Mouse (Mus musculus) cortical plate, adult 2 months (tissue): ENCODE data around the gene Dnajc17.

Experiments used
- CTCF ChIP-seq: fragments of 200-500 bp; IDR thresholded peaks from 2 replicates; pipeline ENCODE4 v1.5.1; 2011; ENCODE audit warnings: mild to moderate bottlenecking, control low read depth, low read length; ENCODE audit not compliant: insufficient read depth; ENCODE audit errors: extremely low read depth
- POLR2A ChIP-seq: fragments of 200-500 bp; IDR thresholded peaks from 2 replicates; pipeline ENCODE4 v1.6.1; 2011; ENCODE audit warnings: mild to moderate bottlenecking, low read length, control low read depth; ENCODE audit not compliant: insufficient read depth; ENCODE audit errors: extremely low read depth

DNA sequence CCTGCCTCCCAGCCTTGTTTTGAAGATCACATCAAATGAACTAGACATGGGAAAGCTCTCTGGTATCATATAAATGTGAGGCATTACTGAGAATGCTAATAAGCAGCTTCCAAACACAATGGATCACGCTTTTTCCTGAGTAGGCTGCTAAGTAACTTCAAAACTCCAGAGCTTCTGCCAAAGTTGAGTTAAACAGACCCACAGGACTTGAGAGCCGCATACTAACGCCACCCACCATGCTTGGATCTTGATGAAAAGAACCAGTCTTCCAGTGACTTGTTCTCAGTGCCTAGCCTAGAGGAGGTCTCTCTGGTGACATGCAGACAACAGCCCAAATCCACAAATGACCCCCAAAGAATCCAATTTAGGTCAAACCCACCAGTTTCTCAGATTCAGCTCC is 9.7 kb downstream of the Dnajc17 start:
- TF ChIP-seq CTCF: no peak
- no peak for TF ChIP-seq POLR2A
